Mouse (Mus musculus): ENCODE results near the gene Fam69a. TPM values are rescaled to one million over a fixed set of nuclear protein-coding genes. Genes with fewer than 3 reads are reported as not detected.
"Not testable (repeated sequence)": the region's sequence is repeated elsewhere in the genome, so short reads cannot be mapped to it uniquely, and the experiment has no call there.

The Fam69a gene
- polyA plus RNA-seq (2015; fragmentation: Nextera tagmentation; extraction: Ambion mirVana), result 27.4 and 28.0 TPM in 2 replicates

DNA sequence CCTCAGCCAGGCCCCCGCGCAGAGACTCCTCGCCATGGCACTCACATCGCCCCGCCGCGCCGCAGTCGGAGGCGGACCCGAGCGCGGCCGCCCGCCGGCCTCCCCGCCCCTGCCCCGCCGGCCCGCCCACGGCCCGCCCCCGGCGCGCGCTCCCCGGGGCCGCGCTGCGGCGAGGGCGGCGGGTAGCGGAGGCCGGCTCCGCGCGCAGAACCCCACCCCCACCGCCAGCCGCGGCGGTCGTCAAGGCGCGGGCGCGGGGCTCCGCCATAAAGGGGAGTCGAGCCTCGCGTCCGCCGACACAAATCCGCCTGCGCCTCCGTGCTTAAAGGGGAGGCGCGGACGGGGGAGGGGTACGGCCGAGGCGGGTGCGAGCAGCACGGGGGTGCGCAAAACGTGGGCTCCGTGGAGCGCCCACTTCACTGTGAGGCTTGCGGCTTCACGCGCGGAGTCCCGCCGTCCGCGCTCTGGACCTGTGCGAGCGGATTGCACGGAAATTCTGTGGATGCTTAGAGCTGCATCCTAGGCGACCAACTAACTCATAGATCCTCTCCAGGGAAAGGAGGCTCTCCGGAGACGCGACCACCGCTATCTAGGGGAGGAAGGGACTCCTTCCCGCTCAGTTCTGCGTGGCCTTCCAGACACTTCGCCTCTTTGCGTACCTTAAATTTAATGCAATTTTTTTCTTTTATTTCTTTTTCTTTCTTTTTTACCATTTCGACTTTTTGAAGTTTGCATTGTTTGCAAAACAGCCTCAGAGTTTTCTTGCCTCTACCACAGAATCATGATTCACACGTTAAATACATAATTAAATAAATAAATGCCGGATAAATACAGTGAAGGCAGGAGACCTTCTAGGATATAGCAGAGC is at the start of gene Fam69a:
Gene Fam69a (minus strand): TSS at position 119 of the 868 bp plus-strand sequence.
- Histone ChIP-seq H3K4me1 (peaks cover 5% of the 10 kb centered on the region), H3K36me3 (no peaks in the 10 kb centered on the region), H3K4me2 (replicated peaks) (peak within 1 kb of the TSS; percentile 78), H3K27me3 (no peaks in the 10 kb centered on the region), H3K9ac (peak within 1 kb of the TSS; percentile 69), H3K4me3 (replicated peaks) (peak within 1 kb of the TSS; percentile 86), H3K27ac (replicated peaks) (peak within 1 kb of the TSS; percentile 94), H3K9me3 (replicated peaks) (no peaks in the 10 kb centered on the region)
- WGBS, result under 1% methylated on average over 86 of the region's 91 CpGs
- ATAC-seq (ENCODE audit: insufficient number of reproducible peaks, low FRiP score, low TSS enrichment, low read depth), result peak; percentile 93

- H3K27ac ChIP-seq (replicated peaks), result no peak overlapping the region
- no peak overlapping the region for H3K9ac ChIP-seq
- H3K9me3 ChIP-seq (replicated peaks), result no peaks in the 10 kb centered on the region
- H3K27me3 ChIP-seq, result no peaks in the 10 kb centered on the region
- no peaks in the 10 kb centered on the region for H3K36me3 ChIP-seq
- no peak overlapping the region for H3K4me2 ChIP-seq (replicated peaks)
- no peak for ATAC-seq (ENCODE audit: insufficient number of reproducible peaks, low FRiP score, low TSS enrichment, low read depth)
- no peak overlapping the region for H3K4me3 ChIP-seq (replicated peaks)
- H3K4me1 ChIP-seq, result no peaks in the 10 kb centered on the region
- WGBS, result 43% methylated on average over 2 of the region's 2 CpGs
Measured at GRCm38 (mm10) chr5:108035523-108035922, 48.6 kb upstream of the Fam69a start.

DNA sequence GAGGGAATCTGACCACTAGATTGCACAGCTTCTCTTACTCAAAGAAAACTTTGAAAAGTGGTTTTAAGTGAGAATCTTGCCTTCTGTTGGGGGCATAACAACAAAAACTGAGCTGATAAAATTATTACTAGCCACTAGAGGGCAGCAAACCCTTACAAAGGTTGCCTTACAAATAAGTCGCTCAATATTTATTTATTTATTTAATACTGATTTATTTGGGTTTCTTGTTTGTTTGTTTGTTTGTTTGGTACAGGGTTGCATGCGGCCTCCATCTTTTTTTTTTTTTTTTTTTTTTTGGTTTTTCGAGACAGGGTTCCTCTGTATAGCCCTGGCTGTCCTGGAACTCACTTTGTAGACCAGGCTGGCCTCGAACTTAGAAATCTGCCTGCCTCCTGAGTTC is 47.3 kb upstream of the Fam69a start:
- H3K36me3 ChIP-seq, result no peaks in the 10 kb centered on the region
- ATAC-seq (ENCODE audit: insufficient number of reproducible peaks, low FRiP score, low TSS enrichment, low read depth), result no peak
- no peaks in the 10 kb centered on the region for H3K9me3 ChIP-seq (replicated peaks)
- no peak overlapping the region for H3K4me2 ChIP-seq (replicated peaks)
- 36% methylated on average over 3 of the region's 4 CpGs for WGBS
- H3K9ac ChIP-seq, result no peak overlapping the region
- no peaks in the 10 kb centered on the region for H3K4me1 ChIP-seq
- no peaks in the 10 kb centered on the region for H3K27me3 ChIP-seq
- no peak overlapping the region for H3K4me3 ChIP-seq (replicated peaks)
- H3K27ac ChIP-seq (replicated peaks), result no peak overlapping the region

DNA sequence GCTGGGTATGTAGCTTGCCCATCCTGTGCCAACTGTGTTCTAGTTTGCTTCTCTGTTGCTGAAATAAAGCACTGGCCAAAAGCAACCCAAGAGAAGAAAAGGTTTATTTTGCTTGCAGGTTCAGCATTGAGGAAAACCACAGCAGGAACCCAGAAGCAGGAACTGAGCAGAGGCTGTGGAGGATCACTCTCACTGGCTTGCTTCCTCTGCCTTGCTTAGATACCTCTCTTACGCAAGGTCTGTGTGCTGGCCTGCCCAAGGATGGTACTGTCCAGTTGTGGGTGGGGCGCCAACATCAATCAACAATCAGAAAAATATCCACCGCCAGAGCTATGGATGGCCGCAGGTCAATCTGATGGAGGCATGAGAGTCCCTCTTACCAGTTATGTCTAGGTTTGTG is 44.4 kb upstream of the Fam69a start:
- no peak for ATAC-seq (ENCODE audit: insufficient number of reproducible peaks, low FRiP score, low TSS enrichment, low read depth)
- Histone ChIP-seq H3K27ac (replicated peaks) (no peak overlapping the region), H3K4me1 (no peaks in the 10 kb centered on the region), H3K9me3 (replicated peaks) (no peaks in the 10 kb centered on the region), H3K4me2 (replicated peaks) (no peak overlapping the region), H3K4me3 (replicated peaks) (no peak overlapping the region), H3K36me3 (no peaks in the 10 kb centered on the region), H3K9ac (no peak overlapping the region), H3K27me3 (no peaks in the 10 kb centered on the region)
- 93% methylated on average over 4 of the region's 4 CpGs for WGBS

DNA sequence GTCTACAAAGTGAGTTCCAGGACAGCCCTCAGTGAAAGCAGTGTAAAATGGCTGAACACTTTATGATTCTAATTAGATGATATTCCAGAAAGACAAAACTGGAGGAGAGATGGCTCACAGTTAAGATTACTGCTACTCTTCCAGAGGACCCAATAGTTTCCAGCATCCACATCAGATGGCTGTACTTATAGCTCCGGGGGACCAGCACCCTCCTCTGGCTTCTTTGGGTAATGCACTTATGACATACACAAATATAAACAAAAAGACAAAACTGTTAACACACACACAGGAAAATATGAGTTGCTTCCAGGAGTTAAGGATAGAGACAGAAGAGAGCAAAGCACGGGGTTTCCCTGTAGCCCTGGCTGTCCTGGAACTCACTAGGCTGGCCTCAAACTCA is 43.1 kb upstream of the Fam69a start:
- Histone ChIP-seq H3K4me3 (replicated peaks) (no peak overlapping the region), H3K27me3 (no peaks in the 10 kb centered on the region), H3K4me2 (replicated peaks) (no peak overlapping the region), H3K9me3 (replicated peaks) (no peaks in the 10 kb centered on the region), H3K36me3 (no peaks in the 10 kb centered on the region), H3K4me1 (no peaks in the 10 kb centered on the region), H3K9ac (no peak overlapping the region), H3K27ac (replicated peaks) (no peak overlapping the region)
- no peak for ATAC-seq (ENCODE audit: insufficient number of reproducible peaks, low FRiP score, low TSS enrichment, low read depth)
- WGBS, result 71% methylated on average over 2 of the region's 2 CpGs

DNA sequence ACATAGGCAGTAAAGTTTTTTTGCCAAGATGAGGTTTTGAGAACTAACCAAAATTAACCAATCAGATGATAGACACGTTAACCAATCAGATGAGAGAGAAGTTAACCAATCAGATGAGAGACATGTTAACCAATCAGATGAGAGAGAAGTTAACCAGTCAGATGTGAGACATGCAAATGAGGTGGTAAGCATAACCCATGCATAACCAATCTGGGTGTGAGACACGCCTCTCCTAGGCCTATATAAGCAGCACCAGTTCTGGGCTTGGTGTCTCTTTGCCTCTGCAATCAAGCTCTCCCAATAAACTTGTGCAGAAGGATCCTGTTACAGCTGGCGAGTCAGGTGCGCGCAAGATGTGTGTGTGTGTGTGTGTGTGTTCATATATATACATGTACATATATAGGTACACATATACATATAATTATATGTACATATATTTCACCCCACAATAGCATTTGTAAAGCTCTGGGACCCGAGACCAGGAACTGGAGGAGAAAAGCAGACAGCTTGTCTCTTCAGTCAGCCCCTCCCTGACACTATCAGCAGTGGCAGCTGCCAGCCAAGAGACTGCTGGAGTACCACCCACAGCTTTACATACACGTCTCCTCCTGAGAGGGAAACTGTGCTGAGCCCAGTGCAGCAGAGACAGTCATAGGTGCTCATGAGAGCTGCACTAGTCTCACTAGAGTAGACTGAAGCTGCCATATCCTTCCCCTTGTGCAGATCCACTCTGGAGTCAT is 42.1 kb upstream of the Fam69a start:
- not testable (repeated sequence) for H3K4me1 ChIP-seq; H3K27me3 ChIP-seq; ATAC-seq (ENCODE audit: insufficient number of reproducible peaks, low FRiP score, low TSS enrichment, low read depth); H3K4me3 ChIP-seq (replicated peaks); H3K4me2 ChIP-seq (replicated peaks); H3K9ac ChIP-seq; H3K27ac ChIP-seq (replicated peaks); H3K9me3 ChIP-seq (replicated peaks); H3K36me3 ChIP-seq
- WGBS, result 88% methylated on average over 7 of the region's 7 CpGs

DNA sequence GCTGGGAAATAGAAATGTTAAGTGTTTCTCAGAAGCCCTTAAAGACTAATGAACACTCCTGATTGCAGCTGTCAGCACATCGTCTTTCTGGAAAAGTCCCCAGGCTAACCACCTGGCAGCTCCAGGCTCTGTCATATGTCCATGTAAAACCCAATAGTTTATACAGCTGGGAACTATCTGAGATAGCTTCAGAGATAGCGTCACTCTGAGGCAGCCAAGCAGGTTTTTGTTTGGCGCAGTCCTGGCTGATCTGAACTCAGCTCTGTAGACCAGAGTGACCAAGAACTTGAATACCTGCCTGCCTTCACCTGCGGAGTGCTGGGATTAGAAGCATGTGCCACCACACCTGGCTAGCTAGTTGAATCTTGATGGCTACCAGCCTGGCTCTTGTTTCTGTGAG is 41.3 kb upstream of the Fam69a start:
- Histone ChIP-seq H3K4me3 (replicated peaks) (no peak overlapping the region), H3K27me3 (no peaks in the 10 kb centered on the region), H3K9me3 (replicated peaks) (no peaks in the 10 kb centered on the region), H3K4me2 (replicated peaks) (no peak overlapping the region), H3K36me3 (no peaks in the 10 kb centered on the region), H3K27ac (replicated peaks) (no peak overlapping the region), H3K9ac (no peak overlapping the region), H3K4me1 (no peaks in the 10 kb centered on the region)
- WGBS, result 61% methylated on average over 4 of the region's 4 CpGs
- no peak for ATAC-seq (ENCODE audit: insufficient number of reproducible peaks, low FRiP score, low TSS enrichment, low read depth)

DNA sequence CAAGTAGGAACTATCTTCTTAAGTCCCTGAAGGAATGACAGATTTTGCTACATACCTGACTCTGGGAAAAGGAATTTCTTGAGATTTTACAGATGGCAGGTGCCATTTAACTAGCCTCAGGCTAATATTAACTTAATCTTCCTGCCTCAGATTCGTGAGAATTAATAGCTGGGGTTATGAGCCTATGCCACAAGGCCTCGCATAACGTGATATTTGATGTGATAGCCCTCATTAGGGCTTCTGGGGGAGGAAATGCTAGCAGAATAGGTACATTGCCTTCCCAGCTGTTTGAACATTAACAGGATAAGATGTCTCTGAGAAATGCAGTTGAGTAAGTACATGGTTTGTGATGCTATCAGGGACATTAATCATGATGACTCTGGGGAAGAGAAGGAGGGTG is 34.5 kb upstream of the Fam69a start:
- Histone ChIP-seq H3K9ac (no peak overlapping the region), H3K36me3 (no peaks in the 10 kb centered on the region), H3K4me1 (no peaks in the 10 kb centered on the region), H3K4me3 (replicated peaks) (no peak overlapping the region), H3K9me3 (replicated peaks) (no peaks in the 10 kb centered on the region), H3K27ac (replicated peaks) (no peak overlapping the region), H3K27me3 (no peaks in the 10 kb centered on the region), H3K4me2 (replicated peaks) (no peak overlapping the region)
- no peak for ATAC-seq (ENCODE audit: insufficient number of reproducible peaks, low FRiP score, low TSS enrichment, low read depth)
- 56% methylated on average over 3 of the region's 3 CpGs for WGBS

- no peak overlapping the region for H3K4me2 ChIP-seq (replicated peaks)
- H3K9me3 ChIP-seq (replicated peaks), result no peaks in the 10 kb centered on the region
- ATAC-seq (ENCODE audit: insufficient number of reproducible peaks, low FRiP score, low TSS enrichment, low read depth), result no peak
- H3K27me3 ChIP-seq, result no peaks in the 10 kb centered on the region
- H3K9ac ChIP-seq, result no peak overlapping the region
- H3K36me3 ChIP-seq, result no peaks in the 10 kb centered on the region
- 32% methylated on average over 2 of the region's 2 CpGs for WGBS
- H3K4me3 ChIP-seq (replicated peaks), result no peak overlapping the region
- no peaks in the 10 kb centered on the region for H3K4me1 ChIP-seq
- H3K27ac ChIP-seq (replicated peaks), result no peak overlapping the region
Measured at GRCm38 (mm10) chr5:108019367-108019766, 32.5 kb upstream of the Fam69a start.

- Histone ChIP-seq H3K9me3 (replicated peaks) (no peaks in the 10 kb centered on the region), H3K4me3 (replicated peaks) (no peak overlapping the region), H3K36me3 (no peaks in the 10 kb centered on the region), H3K9ac (no peak overlapping the region), H3K4me1 (no peaks in the 10 kb centered on the region), H3K4me2 (replicated peaks) (no peak overlapping the region), H3K27me3 (no peaks in the 10 kb centered on the region), H3K27ac (replicated peaks) (no peak overlapping the region)
- no peak for ATAC-seq (ENCODE audit: insufficient number of reproducible peaks, low FRiP score, low TSS enrichment, low read depth)
- 97% methylated on average over 2 of the region's 2 CpGs for WGBS
Measured at GRCm38 (mm10) chr5:108017232-108017631, 30.3 kb upstream of the Fam69a start.

DNA sequence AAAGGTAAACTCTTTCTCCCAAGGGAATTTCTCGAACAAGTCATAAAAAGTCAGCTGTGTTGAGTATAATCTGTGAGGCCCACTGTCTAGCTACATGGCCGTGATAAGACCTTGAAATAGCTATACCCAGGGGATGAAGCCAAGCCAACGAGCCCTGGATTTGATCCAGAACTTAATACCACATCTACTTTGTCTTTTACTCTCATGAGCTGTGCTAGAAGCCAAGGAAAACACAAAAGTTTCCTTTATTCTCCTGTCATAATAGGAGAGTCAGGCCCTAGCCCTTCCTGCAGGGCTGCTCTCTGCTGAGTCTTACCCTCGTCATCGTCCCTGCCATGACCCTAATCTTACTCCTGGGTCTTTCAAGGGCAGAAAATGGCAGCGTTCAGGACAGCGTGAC is 28.5 kb upstream of the Fam69a start:
- Histone ChIP-seq H3K9ac (no peak overlapping the region), H3K27me3 (no peaks in the 10 kb centered on the region), H3K4me1 (no peaks in the 10 kb centered on the region), H3K4me3 (replicated peaks) (no peak overlapping the region), H3K27ac (replicated peaks) (no peak overlapping the region), H3K36me3 (no peaks in the 10 kb centered on the region), H3K9me3 (replicated peaks) (no peaks in the 10 kb centered on the region), H3K4me2 (replicated peaks) (no peak overlapping the region)
- WGBS, result 54% methylated on average over 7 of the region's 7 CpGs
- ATAC-seq (ENCODE audit: insufficient number of reproducible peaks, low FRiP score, low TSS enrichment, low read depth), result no peak; the same call in 1 of the 2 replicates

Measured in embryonic facial prominence, embryonic 15.5 days (tissue).